Mouse (Mus musculus): ENCODE data around the gene Capn12.

GRCm38 (mm10) chr7:28879606-28880005 lies 1.6 kb upstream of the Capn12 start:
- TF ChIP-seq CTCF (IDR thresholded peaks at IDR 0.05; ENCODE audit: insufficient read depth, low read depth, low read length), result no peak
- TF ChIP-seq POLR2A (IDR thresholded peaks at IDR 0.05; ENCODE audit: insufficient read depth, low read depth, low read length), result no peak
